Mouse (Mus musculus) embryonic facial prominence, embryonic 14.5 days (tissue): ENCODE results near the gene Dglucy. TPM values are rescaled to one million over a fixed set of nuclear protein-coding genes. Genes with fewer than 3 reads are reported as not detected.
A peak's percentile ranks its signal among the peaks of the same experiment; 100 is the strongest.

Experiments used
- ATAC-seq: fragments of 200-750 bp; cut with Nextera tagmentation; 2 replicates; pipeline ENCODE4 v1.8.0; 2017; ENCODE audit warnings: low read depth, moderate number of reproducible peaks, moderate TSS enrichment
- DNase-seq: peaks from one replicate; pipeline ENCODE4 v3.0.0-alpha.2; 2015; ENCODE audit warnings: low spot score
- H3K27ac ChIP-seq: fragments of 300-500 bp; sonication (generic); replicated peaks from 2 replicates; pipeline ENCODE4 v1.5.1; 2014; ENCODE audit warnings: low read depth, mild to moderate bottlenecking, low read length, moderate library complexity
- H3K27me3 ChIP-seq: fragments of 300-500 bp; sonication (generic); replicated peaks from 2 replicates; pipeline ENCODE4 v1.6.1; 2014; ENCODE audit warnings: low read length; ENCODE audit not compliant: control insufficient read depth, insufficient read depth
- H3K36me3 ChIP-seq: fragments of 300-500 bp; sonication (generic); 2 replicates; pipeline ENCODE4 v1.6.1; 2014; ENCODE audit warnings: low read length, mixed read lengths; ENCODE audit not compliant: control insufficient read depth, insufficient read depth
- H3K4me1 ChIP-seq: fragments of 300-500 bp; sonication (generic); 2 replicates; pipeline ENCODE4 v1.6.1; 2014; ENCODE audit warnings: antibody characterized with exemption, low read length; ENCODE audit not compliant: control insufficient read depth, insufficient read depth
- H3K4me2 ChIP-seq: fragments of 300-500 bp; sonication (generic); 2 replicates; pipeline ENCODE4 v1.6.1; 2014; ENCODE audit warnings: low read depth, mild to moderate bottlenecking, low read length, moderate library complexity, mixed read lengths
- H3K4me3 ChIP-seq: fragments of 300-500 bp; sonication (generic); 2 replicates; pipeline ENCODE4 v1.5.1; 2014; ENCODE audit warnings: low read depth, mild to moderate bottlenecking, low read length
- H3K9ac ChIP-seq: fragments of 300-500 bp; sonication (generic); 2 replicates; pipeline ENCODE4 v1.6.1; 2014; ENCODE audit warnings: low read depth, mild to moderate bottlenecking, low read length, moderate library complexity, mixed read lengths
- H3K9me3 ChIP-seq: fragments of 300-500 bp; sonication (generic); 2 replicates; pipeline ENCODE4 v1.6.1; 2016; ENCODE audit warnings: low read length; ENCODE audit not compliant: control insufficient read depth
- WGBS: fragments of 180-500 bp; shearing (Covaris S2); extraction: QIAGEN DNeasy Blood & Tissue Kit; methylation state at CpG from one replicate; pipeline ENCODE4 v1.1.7; 2014; 5-methylcytosine and 5-hydroxymethylcytosine counted together
- polyA plus RNA-seq: library from polyadenylated mRNA; unstranded; fragments of >200 nt; fragmentation: Nextera tagmentation; extraction: Ambion mirVana; gene quantifications from 2 replicates; pipeline ENCODE4 v1.2.1, GENCODE M21; 2014

Dglucy gene
- polyA plus RNA-seq, 1 experiment from 2014 or later, result 4.9 TPM

DNA sequence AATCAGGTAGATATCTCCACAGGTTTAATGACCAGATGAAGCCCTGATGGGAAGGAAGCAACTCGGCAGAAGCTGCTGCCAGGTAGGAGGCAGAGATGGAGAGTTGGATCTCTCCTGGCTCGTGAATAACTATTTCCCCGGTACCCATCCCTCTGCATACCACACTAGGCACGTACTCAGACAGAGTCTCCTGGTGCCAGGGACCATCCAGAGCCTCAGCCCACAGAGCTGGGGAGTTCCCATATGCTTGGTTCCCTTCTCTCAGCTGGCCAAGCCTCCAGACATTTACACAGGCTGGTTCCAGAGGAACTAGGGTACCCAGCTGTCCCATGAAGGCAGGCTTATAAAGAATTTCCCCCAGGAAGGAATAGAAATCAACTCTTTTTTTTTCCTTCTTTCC is 108.0 kb downstream of the Dglucy start:
- no peak overlapping the region for H3K4me2 ChIP-seq
- H3K36me3 ChIP-seq, result no peaks in the 10 kb centered on the region
- H3K4me1 ChIP-seq, result no peaks in the 10 kb centered on the region
- no peaks in the 10 kb centered on the region for H3K9me3 ChIP-seq
- ATAC-seq (no peak), DNase-seq (no peak)
- 80% methylated on average over 4 of the region's 4 CpGs for WGBS
- H3K27me3 ChIP-seq, result 0 out of 2 replicates have a peak, but pooled peaks cover 5% of the 10 kb centered on the region
- H3K4me3 ChIP-seq, result no peak overlapping the region
- no peak overlapping the region for H3K9ac ChIP-seq
- no peak overlapping the region for H3K27ac ChIP-seq

DNA sequence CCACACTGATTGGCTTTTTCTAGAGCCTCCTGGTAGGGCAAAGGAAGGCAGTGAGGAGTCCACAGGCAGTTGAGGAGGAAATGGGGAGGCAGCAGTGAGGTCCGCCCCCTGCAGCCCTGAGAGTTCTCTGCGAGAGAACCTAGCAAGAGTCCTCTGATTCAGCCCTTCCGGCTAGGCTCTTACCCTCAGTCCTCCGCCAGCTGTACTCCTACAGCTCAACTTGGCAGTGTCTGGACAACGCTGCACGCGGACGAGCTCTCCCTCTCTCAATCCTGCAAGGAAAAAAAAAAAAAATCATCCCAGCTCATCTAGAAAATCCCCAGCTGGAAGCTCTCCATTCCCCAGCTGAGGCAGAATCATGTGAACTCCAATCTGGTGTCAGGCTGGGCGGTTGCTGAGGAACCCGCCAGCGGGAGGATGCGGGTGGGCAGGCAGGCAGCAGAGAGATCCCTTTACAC is 109.0 kb downstream of the Dglucy start:
- 22% methylated on average over 12 of the region's 12 CpGs for WGBS
- Histone ChIP-seq H3K4me1 (no peaks in the 10 kb centered on the region), H3K36me3 (no peaks in the 10 kb centered on the region), H3K9me3 (no peaks in the 10 kb centered on the region), H3K9ac (no peak overlapping the region), H3K27ac (no peak overlapping the region), H3K27me3 (0 out of 2 replicates have a peak, but pooled peaks cover 5% of the 10 kb centered on the region), H3K4me2 (no peak overlapping the region), H3K4me3 (no peak overlapping the region)
- peak; percentile 66 for DNase-seq
- no peak for ATAC-seq

DNA sequence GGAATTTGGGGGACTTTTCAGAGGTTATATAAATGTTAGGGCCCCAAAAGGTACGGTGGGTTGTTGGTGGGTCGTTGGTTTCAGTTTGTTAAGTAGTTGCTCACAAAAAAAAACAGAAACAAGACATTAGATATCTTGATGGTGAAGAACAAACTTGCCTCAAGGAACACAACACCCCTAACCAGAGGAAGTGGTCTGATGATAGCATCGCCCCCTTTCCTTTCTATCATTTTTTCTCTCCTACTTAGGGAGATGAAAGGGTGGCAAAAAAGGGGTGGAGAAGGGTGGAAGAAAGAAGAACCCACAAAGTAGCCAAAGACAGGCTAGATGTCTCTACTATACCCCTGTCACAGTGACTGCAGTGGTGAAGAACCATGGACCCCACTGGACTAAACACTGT is 111.7 kb downstream of the Dglucy start:
- Histone ChIP-seq H3K9ac (no peak overlapping the region), H3K36me3 (no peaks in the 10 kb centered on the region), H3K4me3 (no peak overlapping the region), H3K9me3 (no peaks in the 10 kb centered on the region), H3K4me2 (no peak overlapping the region), H3K27me3 (0 out of 2 replicates have a peak, but pooled peaks cover 6% of the 10 kb centered on the region), H3K27ac (no peak overlapping the region), H3K4me1 (no peaks in the 10 kb centered on the region)
- 73% methylated on average over 3 of the region's 3 CpGs for WGBS
- DNase-seq, result no peak
- no peak for ATAC-seq

DNA sequence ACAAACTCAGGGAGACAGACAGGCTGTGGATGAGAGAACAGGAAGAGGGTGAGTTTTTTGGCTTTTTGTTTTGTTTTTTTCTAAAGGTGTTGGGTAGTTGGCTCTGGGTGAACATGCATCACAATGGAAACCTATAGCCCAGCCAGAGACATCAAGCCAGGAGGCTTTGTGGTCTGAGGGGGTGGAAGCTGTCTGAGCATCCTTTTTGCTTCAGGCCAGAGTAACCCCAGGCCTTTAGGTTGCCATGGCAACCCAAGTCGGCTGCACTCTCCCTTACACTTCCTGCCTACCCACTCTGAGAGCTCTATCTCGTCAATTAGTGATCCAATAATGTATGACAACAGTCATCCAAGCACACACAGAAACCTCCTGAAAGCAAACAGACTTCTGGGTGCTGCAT is 116.6 kb downstream of the Dglucy start:
- no peak overlapping the region for H3K27ac ChIP-seq
- peaks cover 16% of the 10 kb centered on the region for H3K4me1 ChIP-seq
- no peaks in the 10 kb centered on the region for H3K36me3 ChIP-seq
- WGBS, result 3% methylated on average over 2 of the region's 2 CpGs
- DNase-seq (no peak), ATAC-seq (no peak)
- no peak overlapping the region for H3K4me2 ChIP-seq
- H3K9ac ChIP-seq, result no peak overlapping the region
- H3K27me3 ChIP-seq, result peaks cover 44% of the 10 kb centered on the region
- H3K9me3 ChIP-seq, result no peaks in the 10 kb centered on the region
- no peak overlapping the region for H3K4me3 ChIP-seq

DNA sequence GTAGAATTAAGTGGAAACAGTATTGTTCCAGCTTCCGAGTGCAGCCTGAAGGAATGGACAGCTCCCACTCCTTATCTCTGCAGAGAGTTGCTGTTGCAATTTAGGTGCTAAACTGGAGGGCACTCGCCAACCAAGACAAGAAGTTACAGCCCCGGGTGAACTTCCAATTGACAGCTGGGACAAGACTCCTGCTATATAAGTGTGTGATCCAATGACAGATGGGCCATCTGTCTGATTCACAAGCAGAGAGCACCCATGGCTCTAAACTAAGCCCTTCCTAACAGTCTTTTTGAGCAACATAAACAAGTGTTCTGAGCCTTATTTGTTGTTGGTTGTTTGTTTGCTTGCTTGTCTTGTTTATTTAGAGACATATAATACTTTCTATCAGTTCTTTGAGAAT is 117.8 kb downstream of the Dglucy start:
- H3K9ac ChIP-seq, result no peak overlapping the region
- peaks cover 50% of the 10 kb centered on the region for H3K27me3 ChIP-seq
- ATAC-seq (no peak), DNase-seq (no peak)
- no peak overlapping the region for H3K27ac ChIP-seq
- H3K4me3 ChIP-seq, result no peak overlapping the region
- peaks cover 16% of the 10 kb centered on the region for H3K4me1 ChIP-seq
- H3K36me3 ChIP-seq, result no peaks in the 10 kb centered on the region
- no peaks in the 10 kb centered on the region for H3K9me3 ChIP-seq
- H3K4me2 ChIP-seq, result no peak overlapping the region
- 35% methylated on average over 3 of the region's 3 CpGs for WGBS

DNA sequence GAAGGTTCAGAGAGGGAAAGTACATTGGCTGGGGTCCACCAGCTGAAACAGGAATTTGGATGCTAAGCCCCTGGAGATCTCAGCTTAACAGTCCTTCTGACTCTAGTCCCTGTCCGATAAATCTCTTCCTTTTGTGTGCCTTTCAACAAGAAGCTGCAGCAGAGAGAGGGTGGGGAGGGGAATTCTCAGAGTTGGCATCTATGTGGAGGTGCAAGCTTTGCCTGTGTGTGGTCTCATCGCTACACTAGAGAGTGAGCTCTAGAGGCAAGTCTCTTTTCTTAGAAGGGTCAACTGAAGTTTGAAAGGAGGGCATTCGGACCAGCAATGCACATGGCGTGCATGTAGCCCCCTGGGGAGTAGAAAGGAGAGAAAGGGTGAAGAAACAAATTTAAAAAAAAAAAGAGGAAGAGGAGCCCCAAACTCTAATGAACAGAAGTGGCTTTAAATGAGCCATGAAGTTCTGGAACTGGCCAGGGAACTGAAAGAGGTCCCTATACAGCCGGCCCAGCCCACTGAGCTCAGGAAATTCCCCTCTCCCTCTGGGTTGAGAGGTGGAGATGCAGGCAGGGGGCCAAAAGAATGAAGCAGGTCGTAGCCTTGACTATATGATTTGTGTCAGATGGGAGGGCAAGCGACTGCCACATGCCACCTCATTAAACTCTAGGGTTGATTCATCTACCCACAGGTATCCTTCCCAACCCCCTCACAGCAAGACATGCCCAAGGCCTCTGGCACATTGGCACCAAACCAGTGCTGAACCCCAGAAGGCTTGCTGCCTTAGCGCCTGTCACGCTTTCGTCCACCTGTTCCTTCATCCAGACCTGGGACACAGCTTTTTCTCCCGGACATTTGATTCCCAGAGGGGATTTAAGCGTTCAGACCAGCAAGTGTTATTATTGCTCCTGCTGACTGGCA is 119.1 kb downstream of the Dglucy start:
- Histone ChIP-seq H3K27ac (no peak overlapping the region), H3K4me1 (peaks cover 16% of the 10 kb centered on the region), H3K36me3 (no peaks in the 10 kb centered on the region), H3K4me2 (peak overlapping the region; percentile 57), H3K4me3 (peak overlapping the region; percentile 34; the same call in 1 of the 2 replicates), H3K27me3 (peaks cover 50% of the 10 kb centered on the region), H3K9ac (no peak overlapping the region), H3K9me3 (no peaks in the 10 kb centered on the region)
- ATAC-seq (no peak; the same call in 1 of the 2 replicates), DNase-seq (peak; percentile 41)
- WGBS, result 19% methylated on average over 11 of the region's 12 CpGs

DNA sequence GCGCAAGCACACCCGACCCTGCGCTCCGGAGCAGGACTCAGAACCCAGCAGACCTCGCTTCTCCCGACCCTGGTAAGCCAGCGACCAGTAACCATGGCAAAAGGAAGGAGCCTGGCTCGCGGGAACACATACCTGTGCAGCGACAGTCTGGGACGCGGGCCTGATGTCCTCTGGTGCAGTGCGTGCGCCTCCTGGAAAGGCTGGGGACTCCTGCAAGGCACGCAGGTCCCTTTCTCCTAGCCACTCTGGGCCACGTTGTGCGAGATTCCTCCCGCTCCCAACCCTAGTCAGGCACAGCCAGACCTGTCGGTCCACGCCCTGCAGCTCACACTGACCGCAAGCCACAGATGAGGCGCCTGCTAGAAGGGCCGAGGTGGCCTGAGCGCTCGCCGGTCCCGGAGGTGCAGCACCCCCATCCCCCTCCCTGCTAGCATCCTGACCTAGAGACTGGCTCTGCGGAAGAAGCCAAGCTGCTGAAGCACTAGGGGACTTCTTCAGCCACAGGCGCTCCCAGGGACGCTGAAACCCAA is 120.3 kb downstream of the Dglucy start:
- peak overlapping the region; percentile 57 for H3K4me2 ChIP-seq
- peaks cover 16% of the 10 kb centered on the region for H3K4me1 ChIP-seq
- ATAC-seq (peak; percentile 38), DNase-seq (peak; percentile 12)
- no peaks in the 10 kb centered on the region for H3K36me3 ChIP-seq
- H3K4me3 ChIP-seq, result peak overlapping the region; percentile 34
- 2% methylated on average over 27 of the region's 30 CpGs for WGBS
- H3K9ac ChIP-seq, result peak overlapping the region; percentile 23; the same call in 1 of the 2 replicates
- H3K9me3 ChIP-seq, result no peaks in the 10 kb centered on the region
- H3K27me3 ChIP-seq, result peaks cover 50% of the 10 kb centered on the region
- no peak overlapping the region for H3K27ac ChIP-seq

DNA sequence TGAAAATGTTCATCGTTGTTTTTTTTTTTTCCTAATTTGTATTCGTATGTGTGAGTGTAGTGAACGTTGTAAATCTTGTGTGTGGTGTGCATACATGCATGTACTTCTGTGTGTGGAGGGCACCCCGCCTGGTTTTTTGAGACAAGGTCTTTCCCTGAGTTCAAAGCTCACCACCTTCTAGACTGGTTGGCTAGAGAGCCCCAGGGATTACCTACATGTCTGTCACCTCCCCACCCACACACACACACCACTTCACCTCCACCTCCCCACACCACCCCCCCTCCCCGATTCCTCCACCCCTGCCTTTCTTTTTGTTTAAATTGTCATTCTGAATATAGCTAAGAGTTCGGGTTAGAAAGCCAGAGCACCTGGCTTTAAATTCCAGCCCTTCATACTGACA is 122.0 kb downstream of the Dglucy start:
- H3K9me3 ChIP-seq, result no peaks in the 10 kb centered on the region
- WGBS, result 73% methylated on average over 6 of the region's 6 CpGs
- H3K4me2 ChIP-seq, result no peak overlapping the region
- no peaks in the 10 kb centered on the region for H3K36me3 ChIP-seq
- no peak for ATAC-seq
- H3K27ac ChIP-seq, result no peak overlapping the region
- H3K27me3 ChIP-seq, result peaks cover 46% of the 10 kb centered on the region
- H3K9ac ChIP-seq, result no peak overlapping the region
- no peak overlapping the region for H3K4me3 ChIP-seq
- no peak for DNase-seq
- H3K4me1 ChIP-seq, result peaks cover 16% of the 10 kb centered on the region
